Mouse (Mus musculus) hindbrain, embryonic 16.5 days (tissue): ENCODE results near the gene Fbxl13. TPM values are rescaled to one million over a fixed set of nuclear protein-coding genes. Genes with fewer than 3 reads are reported as not detected.

ENCODE experiments used
- ATAC-seq: fragments of 200-750 bp; cut with Nextera tagmentation; 2 replicates; pipeline ENCODE4 v1.8.0; 2017; ENCODE audit warnings: moderate TSS enrichment, moderate library complexity
- H3K27ac ChIP-seq: fragments of 300-500 bp; sonication (generic); 2 replicates; pipeline ENCODE4 v1.5.1; 2014; ENCODE audit warnings: low read depth, mild to moderate bottlenecking, control low read depth, low read length, moderate library complexity
- H3K27me3 ChIP-seq: fragments of 300-500 bp; sonication (generic); replicated peaks from 2 replicates; pipeline ENCODE4 v1.6.1; 2014; ENCODE audit warnings: low read length; ENCODE audit not compliant: control insufficient read depth, insufficient read depth
- H3K36me3 ChIP-seq: fragments of 300-500 bp; sonication (generic); 2 replicates; pipeline ENCODE4 v1.6.1; 2014; ENCODE audit warnings: mild to moderate bottlenecking, low read length, moderate library complexity, mixed read lengths; ENCODE audit not compliant: control insufficient read depth, insufficient read depth
- H3K4me1 ChIP-seq: fragments of 300-500 bp; sonication (generic); 2 replicates; pipeline ENCODE4 v1.6.1; 2014; ENCODE audit warnings: low read depth, low read length; ENCODE audit not compliant: control insufficient read depth, insufficient read depth
- H3K4me2 ChIP-seq: fragments of 300-500 bp; sonication (generic); 2 replicates; pipeline ENCODE4 v1.6.1; 2014; ENCODE audit warnings: mild to moderate bottlenecking, low read length, control low read depth, moderate library complexity
- H3K4me3 ChIP-seq: fragments of 300-500 bp; sonication (generic); 2 replicates; pipeline ENCODE4 v1.5.1; 2014; ENCODE audit warnings: mild to moderate bottlenecking, low read length, control low read depth, moderate library complexity
- H3K9ac ChIP-seq: fragments of 300-500 bp; sonication (generic); 2 replicates; pipeline ENCODE4 v1.6.1; 2014; ENCODE audit warnings: low read depth, mild to moderate bottlenecking, control low read depth, low read length, moderate library complexity
- H3K9me3 ChIP-seq: fragments of 300-500 bp; sonication (generic); 2 replicates; pipeline ENCODE4 v1.6.1; 2014; ENCODE audit warnings: mild to moderate bottlenecking, low read length, moderate library complexity; ENCODE audit not compliant: control insufficient read depth
- WGBS: fragments of 180-500 bp; shearing (Covaris S2); extraction: QIAGEN DNeasy Blood & Tissue Kit; methylation state at CpG from one replicate; pipeline ENCODE4 v1.1.7; 2014; 5-methylcytosine and 5-hydroxymethylcytosine counted together
- polyA plus RNA-seq: library from polyadenylated mRNA; unstranded; fragments of >200 nt; fragmentation: Nextera tagmentation; extraction: Ambion mirVana; gene quantifications from 2 replicates; pipeline ENCODE4 v1.2.1, GENCODE M21; 2015

Fbxl13 gene
- polyA plus RNA-seq, 1 experiment from 2014 or later, result 0.21 TPM

DNA sequence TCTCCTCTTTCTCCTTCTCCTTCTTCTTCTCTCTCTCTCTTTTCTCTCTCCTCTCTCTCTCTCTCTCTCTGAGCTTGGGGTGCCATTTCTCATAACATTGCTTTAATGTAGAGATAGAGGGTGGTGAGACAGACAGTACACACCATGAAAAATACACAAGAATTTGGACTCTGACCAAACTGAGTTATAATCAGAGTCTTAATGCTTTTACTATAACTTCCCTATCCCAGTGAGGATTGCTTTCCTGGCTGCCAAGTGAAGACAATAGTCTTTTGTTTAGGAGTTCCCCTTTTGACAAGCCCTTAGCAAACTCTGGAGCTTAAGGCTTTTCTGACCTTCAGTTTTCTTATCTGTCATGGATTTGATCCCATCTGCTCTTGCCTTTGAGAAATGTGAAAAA, 100.2 kb downstream of the Fbxl13 start:
- ATAC-seq, result no peak

GRCm38 (mm10) chr5:21544821-21545220, 100.6 kb downstream of the Fbxl13 start:
- no peak overlapping the region for H3K9ac ChIP-seq
- no peaks in the 10 kb centered on the region for H3K36me3 ChIP-seq
- H3K4me2 ChIP-seq, result no peak overlapping the region
- no peaks in the 10 kb centered on the region for H3K4me1 ChIP-seq
- WGBS, result 66% methylated on average over 3 of the region's 3 CpGs
- no peak for ATAC-seq
- no peak overlapping the region for H3K4me3 ChIP-seq
- H3K27me3 ChIP-seq, result no peaks in the 10 kb centered on the region
- H3K27ac ChIP-seq, result no peak overlapping the region
- no peaks in the 10 kb centered on the region for H3K9me3 ChIP-seq

More for the DNA sequence above, 100.2 kb downstream of the Fbxl13 start:
- no peaks in the 10 kb centered on the region for H3K27me3 ChIP-seq
- H3K9me3 ChIP-seq, result no peaks in the 10 kb centered on the region
- H3K4me2 ChIP-seq, result no peak overlapping the region
- no peaks in the 10 kb centered on the region for H3K36me3 ChIP-seq
- H3K9ac ChIP-seq, result no peak overlapping the region
- no peak overlapping the region for H3K4me3 ChIP-seq
- H3K4me1 ChIP-seq, result no peaks in the 10 kb centered on the region
- H3K27ac ChIP-seq, result no peak overlapping the region

DNA sequence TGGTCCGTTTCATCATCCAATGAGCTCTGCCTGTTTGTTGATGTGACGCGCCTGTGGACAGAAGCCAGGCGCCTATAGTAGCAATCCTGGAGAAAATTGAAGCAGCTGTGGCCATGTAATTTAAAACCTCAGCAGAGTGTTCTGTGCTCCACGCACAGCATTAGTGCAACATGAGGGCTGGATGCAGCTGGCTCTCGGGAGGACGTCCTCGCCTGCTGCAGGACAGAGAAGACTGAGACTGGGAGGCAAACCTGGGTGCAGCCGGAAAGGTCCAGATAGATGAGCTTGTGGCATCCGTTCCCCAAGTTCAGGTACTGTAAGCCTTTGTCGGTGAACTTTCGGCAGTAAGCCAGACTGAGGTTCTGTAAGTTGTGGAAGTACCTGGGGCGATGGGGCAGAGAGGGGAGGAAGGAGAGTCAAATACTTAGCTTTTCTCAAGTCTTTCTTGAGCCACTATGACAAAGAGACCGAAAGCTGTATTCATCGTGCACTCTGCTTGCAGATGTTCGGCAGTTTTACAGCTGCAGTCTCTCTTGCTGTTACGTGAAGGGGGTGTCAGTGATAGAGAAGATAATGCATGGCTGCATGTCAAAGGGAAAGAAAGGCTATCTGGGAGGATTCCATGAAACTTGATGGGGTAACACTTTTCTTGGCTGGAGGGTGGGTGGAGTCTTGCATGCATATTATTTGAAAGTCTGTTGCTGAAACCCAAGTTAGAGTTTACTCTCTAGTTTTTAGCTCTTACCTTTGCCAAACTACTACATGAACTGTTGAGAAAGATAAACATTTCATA, 101.8 kb downstream of the Fbxl13 start, which contains the start of gene Lrrc17:
Lrrc17 (plus strand) TSS at position 151 of the 793 bp plus-strand sequence.
- no peaks in the 10 kb centered on the region for H3K27me3 ChIP-seq
- H3K4me1 ChIP-seq, result no peaks in the 10 kb centered on the region
- H3K36me3 ChIP-seq, result no peaks in the 10 kb centered on the region
- H3K9ac ChIP-seq, result no peak within 1 kb of the TSS
- ATAC-seq, result no peak
- H3K4me2 ChIP-seq, result no peak within 1 kb of the TSS
- 57% methylated on average over 17 of the region's 17 CpGs for WGBS
- no peaks in the 10 kb centered on the region for H3K9me3 ChIP-seq
- H3K4me3 ChIP-seq, result peak within 1 kb of the TSS; percentile 7; the same call in 1 of the 2 replicates
- H3K27ac ChIP-seq, result no peak within 1 kb of the TSS

DNA sequence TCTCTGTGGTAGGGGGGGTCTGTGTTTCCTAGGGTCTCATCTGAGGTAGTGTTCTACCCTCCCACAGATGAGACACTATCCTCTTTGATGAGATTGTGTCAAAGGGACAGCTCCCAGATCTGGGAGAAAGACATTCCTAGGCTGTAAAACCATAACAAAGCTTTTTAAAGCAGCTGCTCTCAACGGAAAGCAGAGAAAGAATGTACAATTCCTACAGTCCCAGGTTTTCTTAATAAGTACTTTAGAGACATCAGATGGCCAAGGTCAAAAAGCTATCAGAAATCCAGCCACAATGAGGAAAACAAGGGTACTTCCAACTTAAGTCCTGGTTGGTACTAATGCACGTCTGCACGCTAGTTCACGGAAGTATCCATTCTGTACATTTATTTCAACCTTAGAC, 103.2 kb downstream of the Fbxl13 start:
- H3K9me3 ChIP-seq, result no peaks in the 10 kb centered on the region
- H3K4me1 ChIP-seq, result no peaks in the 10 kb centered on the region
- no peaks in the 10 kb centered on the region for H3K27me3 ChIP-seq
- WGBS, result 79% methylated on average over 4 of the region's 4 CpGs
- no peak overlapping the region for H3K9ac ChIP-seq
- no peaks in the 10 kb centered on the region for H3K36me3 ChIP-seq
- no peak for ATAC-seq
- no peak overlapping the region for H3K27ac ChIP-seq
- H3K4me3 ChIP-seq, result no peak overlapping the region
- H3K4me2 ChIP-seq, result no peak overlapping the region

GRCm38 (mm10) chr5:21532921-21533320, 112.5 kb downstream of the Fbxl13 start:
- 88% methylated on average over 5 of the region's 5 CpGs for WGBS
- Histone ChIP-seq H3K27ac (no peak overlapping the region), H3K4me2 (no peak overlapping the region), H3K4me3 (no peak overlapping the region), H3K9me3 (no peaks in the 10 kb centered on the region), H3K4me1 (no peaks in the 10 kb centered on the region), H3K36me3 (no peaks in the 10 kb centered on the region), H3K9ac (no peak overlapping the region), H3K27me3 (no peaks in the 10 kb centered on the region)
- ATAC-seq, result no peak

DNA sequence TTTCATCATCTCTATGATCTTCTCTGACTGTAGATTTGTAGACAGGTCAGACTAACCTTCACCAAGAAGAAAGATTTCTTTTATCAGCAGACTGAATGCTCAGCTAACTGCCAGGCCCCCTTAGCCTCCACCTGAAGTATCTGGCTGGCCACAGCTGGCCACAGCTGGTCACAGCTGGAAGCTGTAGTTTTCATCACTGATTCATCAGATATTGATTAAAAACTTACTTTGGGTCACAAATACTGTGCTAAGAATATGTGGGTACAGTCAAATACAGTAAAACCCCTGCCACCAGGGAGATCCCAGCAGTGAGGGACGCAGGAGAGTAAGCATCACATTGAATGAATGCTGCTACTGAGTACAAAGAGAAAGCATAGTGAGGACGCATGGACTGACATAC, 113.3 kb downstream of the Fbxl13 start:
- no peaks in the 10 kb centered on the region for H3K9me3 ChIP-seq
- H3K27me3 ChIP-seq, result no peaks in the 10 kb centered on the region
- no peaks in the 10 kb centered on the region for H3K4me1 ChIP-seq
- no peak overlapping the region for H3K4me2 ChIP-seq
- H3K36me3 ChIP-seq, result no peaks in the 10 kb centered on the region
- H3K9ac ChIP-seq, result no peak overlapping the region
- ATAC-seq, result no peak
- 93% methylated on average over 2 of the region's 2 CpGs for WGBS
- no peak overlapping the region for H3K4me3 ChIP-seq
- H3K27ac ChIP-seq, result no peak overlapping the region

DNA sequence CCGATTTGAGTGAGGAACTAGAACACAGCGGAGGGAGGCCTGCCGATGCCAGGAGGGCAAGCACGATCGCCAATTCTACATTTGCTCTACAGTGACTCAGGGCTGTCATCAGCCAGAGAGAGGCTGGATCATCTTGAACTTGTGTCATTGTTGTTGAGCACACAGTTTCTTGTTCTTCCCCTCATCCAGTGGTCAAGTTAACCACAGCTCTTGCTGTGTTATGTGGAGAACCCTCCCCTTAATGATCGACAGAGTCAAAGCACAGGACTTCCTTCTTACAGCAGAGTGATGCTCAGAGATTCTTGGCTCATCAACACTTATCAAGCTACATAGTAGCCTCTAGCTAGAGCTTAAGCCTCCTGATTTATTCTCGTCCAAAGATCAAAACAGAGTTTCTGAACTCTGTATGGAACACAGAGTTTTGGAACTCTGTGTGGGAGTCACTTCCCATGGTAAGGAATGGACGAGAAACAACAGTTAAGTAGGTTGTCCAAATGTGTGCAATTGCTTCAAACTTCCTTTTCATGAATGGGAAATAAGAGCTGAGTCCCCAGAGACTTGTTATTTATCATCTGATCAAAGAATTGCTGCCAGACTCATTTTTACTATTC, 116.2 kb downstream of the Fbxl13 start:
- Histone ChIP-seq H3K9ac (no peak overlapping the region), H3K4me1 (no peaks in the 10 kb centered on the region), H3K36me3 (no peaks in the 10 kb centered on the region), H3K4me3 (no peak overlapping the region), H3K4me2 (no peak overlapping the region), H3K9me3 (no peaks in the 10 kb centered on the region), H3K27me3 (no peaks in the 10 kb centered on the region), H3K27ac (no peak overlapping the region)
- 94% methylated on average over 8 of the region's 8 CpGs for WGBS
- no peak for ATAC-seq

DNA sequence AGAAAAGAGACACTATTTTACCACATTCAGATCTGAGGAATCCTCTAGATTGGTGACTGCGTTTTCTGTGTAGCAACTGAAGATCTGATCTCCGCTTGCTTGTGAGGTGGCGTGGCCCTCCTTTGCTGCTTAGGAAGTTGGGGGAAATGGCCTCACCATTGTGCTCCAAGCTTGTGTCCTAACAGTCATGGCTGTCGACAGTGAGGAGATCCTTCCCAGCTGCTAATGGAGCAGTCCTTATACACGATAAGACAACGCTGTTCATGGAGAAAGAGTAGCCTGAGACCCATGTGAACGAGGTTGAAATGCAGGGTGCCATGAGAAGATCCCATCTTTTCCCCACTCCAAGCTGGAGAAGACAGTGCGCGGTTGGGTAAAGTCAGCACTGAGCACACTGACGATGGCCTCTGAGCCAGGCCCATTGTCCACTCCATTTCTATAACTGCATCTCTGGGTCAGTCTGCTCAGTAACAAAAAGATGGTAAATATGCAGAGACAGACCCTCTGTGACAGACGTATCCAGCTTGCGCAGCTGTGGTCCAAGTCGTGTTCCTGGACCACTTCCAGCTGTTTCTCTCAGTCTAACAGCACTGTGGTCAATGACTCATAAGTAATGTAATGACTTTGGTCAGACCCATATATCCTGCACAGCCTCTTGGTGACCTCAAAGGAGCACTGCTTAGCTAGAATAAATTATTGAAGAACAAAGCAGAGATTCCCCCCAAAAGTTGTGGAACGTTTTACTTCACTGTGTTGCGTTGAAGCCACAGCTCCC, 117.2 kb downstream of the Fbxl13 start:
- 77% methylated on average over 15 of the region's 15 CpGs for WGBS
- Histone ChIP-seq H3K4me2 (no peak overlapping the region), H3K36me3 (no peaks in the 10 kb centered on the region), H3K27me3 (no peaks in the 10 kb centered on the region), H3K27ac (no peak overlapping the region), H3K9ac (no peak overlapping the region), H3K9me3 (no peaks in the 10 kb centered on the region), H3K4me1 (no peaks in the 10 kb centered on the region), H3K4me3 (no peak overlapping the region)
- peak; percentile 34; the same call in 1 of the 2 replicates for ATAC-seq

- Histone ChIP-seq H3K36me3 (no peaks in the 10 kb centered on the region), H3K4me3 (no peak overlapping the region), H3K4me2 (no peak overlapping the region), H3K9me3 (no peaks in the 10 kb centered on the region), H3K4me1 (no peaks in the 10 kb centered on the region), H3K27me3 (no peaks in the 10 kb centered on the region), H3K9ac (no peak overlapping the region), H3K27ac (no peak overlapping the region)
- ATAC-seq, result no peak
- 35% methylated on average over 4 of the region's 4 CpGs for WGBS
Measured at GRCm38 (mm10) chr5:21527488-21527911, 117.9 kb downstream of the Fbxl13 start.
